Mouse (Mus musculus) brain, adult 10 weeks (tissue): ENCODE results near the gene Nudt19. TPM values are rescaled to one million over a fixed set of nuclear protein-coding genes. Genes with fewer than 3 reads are reported as not detected.

ENCODE experiments used
- polyA plus RNA-seq: library from polyadenylated mRNA; stranded (reverse); fragments of 350-450 nt; fragmentation: Illumina TruSeq; extraction: RNeasy Lipid Tissue Mini Kit (QIAGEN cat#74804); gene quantifications from one replicate; pipeline ENCODE4 v1.2.3, GENCODE M21; 2015; ENCODE audit warnings: low read depth, low replicate concordance

Nudt19 gene
- polyA plus RNA-seq = 163 TPM

GRCm38 (mm10) chr7:35556205-35556603 lies at the start of gene Nudt19:
Gene Nudt19, minus strand, starts transcription at chr7:35556304.

GRCm38 (mm10) chr7:35586055-35586905 lies 30.2 kb upstream of the Nudt19 start, which contains the start of gene Ankrd27:
Gene Ankrd27, plus strand, starts transcription at chr7:35586244.

DNA sequence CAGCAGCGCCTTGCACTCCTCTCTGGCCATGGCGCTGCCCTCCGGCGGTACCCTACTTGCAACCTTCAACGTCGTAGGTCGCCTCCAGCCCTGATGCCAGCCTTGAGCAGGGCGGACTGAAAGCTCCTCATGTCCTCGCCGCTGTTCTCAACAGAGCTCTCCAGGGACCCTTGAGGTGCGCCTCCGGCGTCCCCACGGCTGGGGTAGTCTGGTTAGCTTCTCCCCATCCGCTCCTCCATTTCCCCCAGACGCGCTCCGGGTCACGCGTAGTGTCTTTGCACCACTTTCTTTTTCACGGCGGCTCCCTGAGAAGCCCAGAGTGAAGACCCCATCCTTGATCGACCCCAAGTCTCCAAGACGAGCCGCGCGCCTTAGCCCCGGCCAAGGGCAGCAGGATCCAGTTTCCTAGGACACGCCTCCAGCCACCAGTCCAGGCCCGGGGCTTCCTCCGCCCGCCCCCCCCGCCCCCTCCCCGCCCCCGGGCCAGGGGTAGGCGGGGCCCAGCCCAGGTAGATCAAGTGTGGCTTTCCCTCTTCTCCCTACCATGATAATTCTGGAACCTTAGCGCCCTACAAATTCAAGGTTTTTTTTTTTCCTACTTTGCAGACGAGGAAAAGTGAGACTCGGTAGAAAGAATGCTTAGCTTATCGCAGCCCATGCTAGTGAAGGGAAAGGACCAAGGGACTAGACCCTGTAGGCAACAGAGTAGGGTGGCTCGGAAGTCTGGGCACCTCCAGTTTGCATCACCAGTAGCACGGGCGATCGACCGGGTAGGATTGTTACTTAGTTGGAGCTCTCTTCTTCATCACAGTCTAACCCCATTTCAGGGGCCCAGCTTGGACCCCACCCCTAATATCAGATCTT lies 29.3 kb upstream of the Nudt19 start, which contains the start of gene Rgs9bp:
Rgs9bp (minus strand) TSS at position 392 of the 864 bp plus-strand sequence.

GRCm38 (mm10) chr7:35537562-35537961 lies 18.5 kb downstream of the Nudt19 start, which contains the start of gene Tdrd12:
Gene Tdrd12, minus strand, starts transcription at chr7:35537745.

Other genes starting within 250 kb of the Nudt19 start
- gene Gpatch1, start 237.9 kb downstream of the Nudt19 start, polyA plus RNA-seq = 17.5 TPM
- 5.9 TPM for gene Rhpn2, start 222.1 kb downstream of the Nudt19 start, polyA plus RNA-seq
- gene Faap24, start 159.5 kb downstream of the Nudt19 start, polyA plus RNA-seq = 7.1 TPM
- 17.4 TPM for gene Cep89, start 159.3 kb downstream of the Nudt19 start, polyA plus RNA-seq
- not detected for gene Slc7a9, start 107.5 kb downstream of the Nudt19 start, polyA plus RNA-seq
- 0.12 TPM for gene Tdrd12, start 18.6 kb downstream of the Nudt19 start, polyA plus RNA-seq
- 0.22 TPM for gene Rgs9bp, start 29.3 kb upstream of the Nudt19 start, polyA plus RNA-seq
- 26.4 TPM for gene Ankrd27, start 29.9 kb upstream of the Nudt19 start, polyA plus RNA-seq
- 113 TPM for gene Pdcd5, start 91.2 kb upstream of the Nudt19 start, polyA plus RNA-seq
- 22.1 TPM for gene Dpy19l3, start 198.2 kb upstream of the Nudt19 start, polyA plus RNA-seq
- 9.5 TPM for gene Zfp507, start 246.7 kb upstream of the Nudt19 start, polyA plus RNA-seq